Mouse (Mus musculus): ENCODE results near the gene Olfr109.

The Olfr109 gene

DNA sequence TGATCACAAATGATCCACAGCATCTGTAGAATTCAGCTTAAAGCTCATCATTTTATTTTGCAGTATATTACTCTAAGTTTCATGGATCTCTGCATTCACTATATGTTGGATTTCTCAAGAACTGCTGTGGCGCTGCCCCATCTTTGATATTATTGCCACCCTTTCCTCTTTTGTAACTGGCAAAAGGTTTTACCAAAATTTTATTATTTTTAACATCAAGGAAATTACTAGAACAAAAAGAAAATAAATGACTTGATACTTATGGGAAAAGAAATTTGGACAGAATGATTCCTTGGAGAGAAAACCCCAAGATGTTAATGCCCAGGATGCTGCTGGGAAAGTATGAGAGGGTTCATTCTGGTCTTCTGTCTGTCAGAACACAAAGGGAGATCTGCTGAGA lies at the start of gene Olfr109:
Olfr109 (plus strand) TSS at position 301 of the 400 bp plus-strand sequence.
- DNase-seq, result no peak

DNA sequence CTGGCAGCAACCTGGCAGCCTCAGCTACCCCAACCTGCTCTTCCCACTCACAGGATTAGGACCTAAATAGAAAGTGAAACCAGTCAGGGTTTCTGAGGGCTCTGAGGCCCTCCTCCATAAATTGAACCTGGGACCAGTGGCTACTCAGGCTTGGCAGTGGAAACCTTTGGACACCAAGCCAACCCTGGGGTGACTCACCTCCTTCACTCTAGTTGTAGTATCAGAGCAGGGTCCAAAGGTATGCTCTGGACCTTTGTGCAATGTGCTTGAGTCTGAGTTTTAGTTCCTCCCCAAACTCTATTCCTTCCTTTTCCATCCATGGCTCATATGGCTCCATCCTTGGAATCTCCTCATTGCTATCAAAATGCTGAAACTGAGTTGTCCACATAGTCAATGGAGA lies 45.3 kb upstream of the Olfr109 start:
- DNase-seq, result no peak

DNA sequence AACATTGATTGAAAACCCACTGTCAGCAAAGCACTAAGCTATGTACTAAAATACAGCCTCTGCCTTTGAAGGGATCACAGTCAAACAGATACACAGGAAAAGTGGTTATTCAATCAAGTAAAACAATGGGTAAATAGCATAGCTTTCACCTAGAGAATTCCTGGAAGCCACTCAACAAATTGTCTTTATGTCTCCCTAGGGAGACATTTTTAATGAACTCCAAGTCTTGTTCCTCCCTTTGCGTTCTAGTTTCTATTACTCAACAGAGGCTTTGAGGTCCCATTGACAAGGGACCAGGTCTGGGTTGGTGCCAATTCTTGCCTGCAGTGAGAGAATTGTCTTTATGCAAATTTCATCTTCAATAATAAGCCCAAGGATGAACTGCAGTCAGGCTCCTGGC lies 13.5 kb upstream of the Olfr109 start, which contains the start of gene Olfr108:
Olfr108 (plus strand) TSS at position 301 of the 400 bp plus-strand sequence.
- DNase-seq, result no peak

DNA sequence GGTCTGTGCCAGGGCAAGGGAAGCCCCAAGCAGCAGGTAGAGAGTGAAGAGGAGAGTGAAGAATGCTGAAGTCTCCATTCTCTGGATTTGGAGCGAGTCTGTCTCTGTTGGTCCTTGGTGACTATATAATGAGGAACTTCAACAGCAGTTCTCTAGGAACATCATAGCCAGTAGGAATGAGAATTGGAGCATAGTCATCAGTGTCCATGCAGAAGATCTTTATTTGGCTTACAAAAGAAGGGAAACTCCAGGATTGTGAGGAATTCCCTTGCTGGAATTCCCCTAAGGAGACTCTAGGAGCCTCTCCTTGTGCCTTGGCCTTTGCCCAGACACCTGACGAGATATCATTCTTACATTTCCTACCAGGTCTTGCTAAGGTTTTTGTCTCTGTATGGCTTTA lies 24.7 kb downstream of the Olfr109 start, which contains the start of gene H2-M2:
H2-M2 (minus strand) TSS at position 101 of the 400 bp plus-strand sequence.
- no peak for DNase-seq

DNA sequence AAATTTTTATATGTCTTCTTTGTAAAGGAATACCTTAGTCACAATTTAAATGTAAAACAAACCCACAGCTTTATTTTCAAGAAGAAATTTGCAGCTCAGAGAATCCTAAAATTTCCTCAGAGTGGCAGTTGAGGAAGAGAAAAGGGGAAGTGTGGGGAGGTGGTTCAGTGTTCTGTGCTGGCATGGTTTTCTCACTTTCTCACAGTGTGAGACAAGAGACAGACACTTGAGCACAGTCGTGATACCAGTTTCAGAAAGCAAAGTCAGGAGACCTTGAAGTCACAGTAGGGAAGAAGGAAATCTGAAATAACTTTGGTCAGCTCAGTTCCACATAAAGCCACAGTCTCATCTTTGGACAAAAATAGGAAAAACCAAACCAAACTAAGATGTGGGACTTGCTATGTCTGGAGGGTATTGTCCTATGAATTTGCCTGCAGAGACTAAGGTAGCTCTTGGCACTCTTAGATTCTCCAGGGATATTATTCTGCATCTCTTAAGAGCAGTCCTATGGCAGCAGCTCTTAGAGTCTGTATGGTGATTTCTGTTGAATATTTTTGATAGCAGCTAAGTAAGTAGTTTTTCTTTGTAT lies 33.3 kb downstream of the Olfr109 start, which contains the start of gene Olfr110:
Olfr110 (plus strand) TSS at position 539 of the 589 bp plus-strand sequence.
- DNase-seq, result peak in 1 of 2 experiments; percentile 10

- DNase-seq, result no peak
These were observed 49.0 kb downstream of the Olfr109 start, which contains the start of gene Olfr111 for GRCm38 (mm10) chr17:37507730-37508129. Gene Olfr111, plus strand, starts transcription at chr17:37508030.

All from lung, adult 18-20 months (tissue).